Mouse (Mus musculus) brain, embryonic 14.5 days (tissue): ENCODE data around the gene Ccs.

Experiments
- CTCF ChIP-seq: fragments of 200-500 bp; IDR thresholded peaks from 2 replicates; pipeline ENCODE4 v1.5.1; 2012; ENCODE audit warnings: inconsistent platforms, mild to moderate bottlenecking, moderate library complexity, borderline replicate concordance; ENCODE audit not compliant: insufficient read depth, insufficient read length; ENCODE audit errors: extremely low read depth
- POLR2A ChIP-seq: fragments of 200-500 bp; IDR thresholded peaks from 2 replicates; pipeline ENCODE4 v1.6.1; 2012; ENCODE audit warnings: mild to moderate bottlenecking, inconsistent platforms, borderline replicate concordance; ENCODE audit not compliant: poor library complexity, insufficient read depth, insufficient read length, severe bottlenecking; ENCODE audit errors: extremely low read depth

DNA sequence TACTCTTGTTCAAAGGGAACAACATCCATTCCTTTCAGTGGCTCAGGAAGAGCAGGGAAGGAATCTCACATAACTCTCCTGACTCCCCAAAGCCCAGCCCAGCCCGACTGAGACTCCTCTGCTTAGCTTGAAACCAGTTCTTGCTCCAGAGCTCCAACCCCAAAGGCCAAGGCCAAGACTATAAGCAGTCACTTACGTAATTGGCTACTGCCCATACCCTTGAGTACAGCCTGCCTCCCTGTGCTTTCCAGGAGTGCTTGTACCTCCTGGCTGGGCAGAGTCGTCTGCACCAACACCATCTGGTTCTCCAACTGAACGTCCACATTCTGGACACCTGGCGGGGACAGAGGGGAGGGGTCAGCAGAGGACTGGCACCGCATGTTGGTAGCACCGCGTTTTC is 5.2 kb downstream of the Ccs start:
- no peak for TF ChIP-seq POLR2A
- no peak for TF ChIP-seq CTCF
